Mouse (Mus musculus) midbrain, embryonic 14.5 days (tissue): ENCODE measurements around the gene Zcchc9. TPM values are rescaled to one million over a fixed set of nuclear protein-coding genes. Genes with fewer than 3 reads are reported as not detected.
"Not testable (repeated sequence)": the region's sequence is repeated elsewhere in the genome, so short reads cannot be mapped to it uniquely, and the experiment has no call there.

Experiments
- ATAC-seq: fragments of 200-750 bp; cut with Nextera tagmentation; 2 replicates; pipeline ENCODE4 v1.8.0; 2017; ENCODE audit warnings: moderate number of reproducible peaks, moderate library complexity; ENCODE audit not compliant: low FRiP score, low TSS enrichment
- DNase-seq: peaks from one replicate; pipeline ENCODE4 v3.0.0-alpha.2; 2015
- H3K27ac ChIP-seq: fragments of 300-500 bp; sonication (generic); replicated peaks from 2 replicates; pipeline ENCODE4 v1.5.1; 2014; ENCODE audit warnings: mild to moderate bottlenecking, low read depth, low read length, moderate library complexity
- H3K27me3 ChIP-seq: fragments of 300-500 bp; sonication (generic); 2 replicates; pipeline ENCODE4 v1.6.1; 2014; ENCODE audit warnings: low read length, control low read depth, mixed read lengths; ENCODE audit not compliant: control insufficient read depth, insufficient read depth
- H3K36me3 ChIP-seq: fragments of 300-500 bp; sonication (generic); 2 replicates; pipeline ENCODE4 v1.6.1; 2014; ENCODE audit warnings: low read length, control low read depth; ENCODE audit not compliant: control insufficient read depth, insufficient read depth
- H3K4me1 ChIP-seq: fragments of 300-500 bp; sonication (generic); 2 replicates; pipeline ENCODE4 v1.6.1; 2014; ENCODE audit warnings: mild to moderate bottlenecking, antibody characterized with exemption, low read length, control low read depth; ENCODE audit not compliant: control insufficient read depth, insufficient read depth
- H3K4me2 ChIP-seq: fragments of 300-500 bp; sonication (generic); 2 replicates; pipeline ENCODE4 v1.6.1; 2014; ENCODE audit warnings: mild to moderate bottlenecking, low read length, moderate library complexity
- H3K4me3 ChIP-seq: fragments of 300-500 bp; sonication (generic); replicated peaks from 2 replicates; pipeline ENCODE4 v1.5.1; 2014; ENCODE audit warnings: low read depth, low read length
- H3K9ac ChIP-seq: fragments of 300-500 bp; sonication (generic); replicated peaks from 2 replicates; pipeline ENCODE4 v1.6.1; 2014; ENCODE audit warnings: mild to moderate bottlenecking, low read length, moderate library complexity
- H3K9me3 ChIP-seq: fragments of 300-500 bp; sonication (generic); 2 replicates; pipeline ENCODE4 v1.6.1; 2016; ENCODE audit warnings: low read length, control low read depth, mixed read lengths; ENCODE audit not compliant: control insufficient read depth
- WGBS: fragments of 180-500 bp; shearing (Covaris S2); extraction: QIAGEN DNeasy Blood & Tissue Kit; methylation state at CpG from one replicate; pipeline ENCODE4 v1.1.7; 2014; 5-methylcytosine and 5-hydroxymethylcytosine counted together
- polyA plus RNA-seq: library from polyadenylated mRNA; unstranded; fragments of >200 nt; fragmentation: Nextera tagmentation; extraction: Ambion mirVana; gene quantifications from 2 replicates; pipeline ENCODE4 v1.2.1, GENCODE M21; 2014

Zcchc9 gene
- polyA plus RNA-seq, 1 experiment from 2014 or later: 14.7 TPM

DNA sequence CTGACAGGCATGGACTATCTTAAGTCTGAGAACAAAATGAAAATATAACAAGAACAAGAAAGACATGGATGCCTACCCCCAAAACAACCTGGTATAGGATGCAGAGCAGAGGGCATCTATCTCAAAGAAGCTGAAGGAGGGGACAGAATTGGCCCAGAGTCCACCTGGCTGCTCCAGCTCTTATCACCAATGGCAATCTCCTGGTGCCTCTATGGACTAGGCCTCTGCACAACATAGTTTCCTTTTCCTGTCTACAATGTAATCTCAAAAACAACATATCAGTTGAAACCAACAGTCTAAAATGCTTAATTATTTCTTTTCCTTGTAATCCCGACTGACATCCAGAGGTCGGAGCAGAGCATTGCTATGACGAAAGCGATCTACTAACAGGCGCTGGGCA lies 29.4 kb downstream of the Zcchc9 start:
- 97% methylated on average over 5 of the region's 5 CpGs for WGBS

DNA sequence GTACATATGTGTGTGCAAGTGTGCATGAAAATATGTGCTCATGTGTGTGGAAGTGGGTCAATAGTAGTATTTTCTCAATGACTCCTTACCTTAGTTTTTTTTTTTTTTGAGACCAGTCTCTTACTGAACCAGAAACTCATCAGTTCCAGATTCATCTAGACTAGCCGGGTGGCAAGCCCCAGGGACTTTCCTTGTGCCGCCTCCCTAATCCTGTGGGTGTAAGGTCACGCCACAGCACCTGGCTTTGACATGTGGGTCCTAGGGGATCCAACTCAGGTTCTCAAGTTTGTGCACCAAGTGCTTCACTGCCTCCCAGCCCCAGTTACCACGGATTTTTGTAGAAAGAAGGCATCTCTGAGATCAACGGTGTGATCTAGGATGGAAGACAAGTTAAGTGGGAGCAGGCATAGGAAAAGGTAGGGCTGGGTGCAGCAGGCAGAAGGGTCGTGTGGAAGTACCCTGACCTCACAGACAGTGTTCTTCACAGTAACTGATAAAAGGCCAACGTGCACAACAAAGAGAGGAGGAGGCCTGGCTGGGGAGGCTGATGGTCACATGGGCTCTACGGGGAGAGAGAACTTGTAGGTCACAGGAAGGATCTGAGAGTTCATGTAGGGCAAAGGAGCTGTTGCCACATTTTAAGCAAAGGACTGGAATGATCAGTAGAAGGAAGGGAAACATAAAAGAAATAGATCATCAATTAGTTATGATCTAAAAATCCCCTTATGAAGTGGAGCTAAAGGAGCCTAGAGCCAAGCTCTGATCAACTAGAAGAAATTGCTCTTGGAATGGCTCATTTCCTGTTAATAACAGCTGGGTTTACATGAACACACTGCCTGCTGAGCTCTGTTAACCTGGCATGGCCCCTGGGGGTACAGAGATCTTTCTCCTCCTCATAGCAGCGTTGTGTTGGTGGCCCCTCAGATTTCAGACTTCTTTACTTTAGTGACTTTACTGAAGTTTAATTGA lies 38.5 kb downstream of the Zcchc9 start:
- Histone ChIP-seq H3K4me1 (no peaks in the 10 kb centered on the region), H3K4me3 (no peak overlapping the region), H3K27ac (no peak overlapping the region), H3K36me3 (no peaks in the 10 kb centered on the region), H3K4me2 (no peak overlapping the region), H3K9ac (no peak overlapping the region), H3K9me3 (no peaks in the 10 kb centered on the region), H3K27me3 (no peaks in the 10 kb centered on the region)
- DNase-seq (no peak), ATAC-seq (no peak)
- 79% methylated on average over 9 of the region's 9 CpGs for WGBS

More for the DNA sequence above, 29.4 kb downstream of the Zcchc9 start:
- Histone ChIP-seq H3K4me1 (no peaks in the 10 kb centered on the region), H3K27ac (no peak overlapping the region), H3K4me3 (no peak overlapping the region), H3K9me3 (no peaks in the 10 kb centered on the region), H3K4me2 (no peak overlapping the region), H3K9ac (no peak overlapping the region), H3K27me3 (no peaks in the 10 kb centered on the region), H3K36me3 (no peaks in the 10 kb centered on the region)
- ATAC-seq: no peak
- no peak for DNase-seq

DNA sequence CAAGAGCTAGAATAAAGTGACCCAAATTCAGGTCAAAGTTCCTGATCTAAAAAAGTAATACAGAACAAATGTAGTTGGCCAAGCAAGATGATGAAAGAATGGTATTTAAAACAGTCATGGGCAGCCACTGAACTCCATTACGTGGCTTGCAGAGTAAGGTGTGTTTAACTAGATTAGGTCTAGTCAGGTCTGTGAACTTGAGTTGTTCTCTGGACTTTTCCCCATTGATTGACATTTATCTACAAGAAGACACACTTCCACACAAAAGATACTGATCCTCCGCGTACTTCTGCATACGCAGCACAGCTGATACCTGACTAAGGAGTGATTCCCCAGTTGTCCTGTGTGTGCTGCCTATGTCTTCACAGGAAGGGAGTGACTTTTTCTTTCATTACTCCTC lies 41.9 kb downstream of the Zcchc9 start:
- no peak for DNase-seq
- ATAC-seq: no peak
- H3K9ac ChIP-seq: no peak overlapping the region
- no peaks in the 10 kb centered on the region for H3K4me1 ChIP-seq
- H3K27me3 ChIP-seq: no peaks in the 10 kb centered on the region
- H3K36me3 ChIP-seq: no peaks in the 10 kb centered on the region
- 92% methylated on average over 4 of the region's 4 CpGs for WGBS
- no peaks in the 10 kb centered on the region for H3K9me3 ChIP-seq
- H3K4me3 ChIP-seq: no peak overlapping the region
- H3K27ac ChIP-seq: no peak overlapping the region
- no peak overlapping the region for H3K4me2 ChIP-seq

DNA sequence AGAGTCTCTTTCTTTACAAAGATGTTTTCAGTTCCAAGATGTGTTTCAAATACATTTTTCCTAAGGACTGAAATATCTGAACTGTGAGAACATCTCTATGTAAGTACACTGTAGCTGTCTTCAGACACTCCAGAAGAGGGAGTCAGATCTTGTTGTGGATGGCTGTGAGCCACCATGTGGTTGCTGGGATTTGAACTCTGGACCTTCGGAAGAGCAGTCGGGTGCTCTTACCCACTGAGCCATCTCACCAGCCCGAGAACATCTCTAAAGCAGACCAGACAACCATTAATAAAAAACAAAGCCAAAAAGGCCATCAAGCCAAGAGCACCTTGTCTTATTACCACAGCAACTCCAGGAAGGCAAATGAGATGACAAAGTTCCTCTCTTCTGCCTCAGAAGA lies 43.9 kb downstream of the Zcchc9 start:
- not testable (repeated sequence) for H3K9ac ChIP-seq, H3K27me3 ChIP-seq, ATAC-seq, DNase-seq, H3K4me1 ChIP-seq, H3K4me2 ChIP-seq, H3K9me3 ChIP-seq, H3K27ac ChIP-seq, H3K36me3 ChIP-seq, H3K4me3 ChIP-seq
- 91% methylated on average over 3 of the region's 3 CpGs for WGBS

DNA sequence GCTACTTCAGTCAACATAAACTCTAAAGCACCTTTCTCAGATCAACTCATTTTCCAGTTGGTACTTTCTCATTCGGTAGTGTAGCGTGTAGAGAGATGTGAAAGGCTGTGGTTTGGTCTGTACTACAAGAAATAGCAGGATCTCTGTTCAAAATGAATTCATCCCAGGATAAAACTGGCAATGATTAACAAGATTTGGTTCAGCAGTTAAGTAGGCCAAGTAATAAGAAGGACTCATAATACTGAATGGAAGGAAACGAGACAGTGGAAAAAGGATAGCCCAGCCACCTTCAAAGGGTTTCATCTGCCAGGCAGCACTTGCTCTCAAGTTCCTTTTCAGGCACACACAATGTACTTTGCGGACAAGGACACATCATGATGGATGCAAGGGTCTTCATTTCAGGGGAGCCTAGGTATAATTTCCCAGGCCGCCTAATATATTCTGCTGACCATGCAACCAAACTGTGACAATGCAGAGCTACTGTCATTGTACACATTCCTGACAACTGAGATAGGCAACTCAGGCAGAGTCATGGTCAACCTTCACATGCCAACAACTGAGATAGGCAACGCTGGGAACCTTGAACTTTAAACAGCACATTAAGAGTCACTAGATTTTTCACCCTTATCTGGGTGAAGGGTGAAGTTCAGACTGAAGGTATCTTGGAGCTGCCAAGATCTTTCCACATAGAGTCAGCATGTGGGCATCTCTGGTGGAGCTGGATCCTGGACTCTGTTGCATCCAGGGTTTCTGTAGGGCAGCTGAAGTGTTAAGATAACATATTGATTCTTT lies 45.7 kb downstream of the Zcchc9 start:
- Histone ChIP-seq H3K4me3 (no peak overlapping the region), H3K27ac (no peak overlapping the region), H3K9ac (no peak overlapping the region), H3K9me3 (no peaks in the 10 kb centered on the region), H3K27me3 (no peaks in the 10 kb centered on the region), H3K36me3 (no peaks in the 10 kb centered on the region), H3K4me1 (no peaks in the 10 kb centered on the region), H3K4me2 (no peak overlapping the region)
- ATAC-seq: no peak
- 95% methylated on average over 6 of the region's 6 CpGs for WGBS
- no peak for DNase-seq

DNA sequence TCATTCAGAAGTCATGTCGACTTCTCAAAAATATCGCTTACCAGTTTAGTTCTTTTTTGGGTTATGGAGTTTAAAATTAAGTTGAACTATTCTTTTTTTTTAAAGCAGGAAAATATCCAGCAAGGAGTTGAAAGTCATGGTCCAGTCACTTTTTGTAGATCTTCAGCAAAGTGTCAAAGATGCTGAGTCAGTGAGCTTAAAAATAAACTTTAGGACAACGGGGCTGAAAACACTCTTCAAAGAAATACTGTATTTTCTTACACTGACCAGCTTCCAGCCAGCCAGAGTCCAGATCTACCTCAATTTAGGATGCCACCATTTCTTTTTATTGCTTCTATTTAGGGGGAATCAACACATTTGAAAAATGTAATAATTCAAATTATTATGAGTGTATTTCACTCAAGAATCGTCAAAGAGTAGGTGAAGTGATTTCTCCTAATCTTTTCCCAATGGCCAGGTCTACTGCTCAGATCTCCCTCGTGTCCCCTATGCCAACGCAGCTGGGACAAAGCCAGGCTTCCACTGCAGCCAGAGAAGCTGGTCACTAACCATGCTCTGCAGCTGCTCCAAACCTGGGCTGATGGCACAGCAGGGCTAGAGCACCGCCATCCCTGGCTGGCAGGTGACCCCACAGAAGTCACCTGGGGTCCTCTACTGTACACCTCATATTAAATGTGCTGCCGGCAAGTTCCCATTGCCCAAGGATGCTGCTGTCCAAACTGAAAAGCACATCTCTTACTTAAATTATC lies 47.0 kb downstream of the Zcchc9 start:
- Histone ChIP-seq H3K4me3 (no peak overlapping the region), H3K27ac (no peak overlapping the region), H3K36me3 (no peaks in the 10 kb centered on the region), H3K4me1 (no peaks in the 10 kb centered on the region), H3K4me2 (no peak overlapping the region), H3K27me3 (no peaks in the 10 kb centered on the region), H3K9me3 (no peaks in the 10 kb centered on the region), H3K9ac (no peak overlapping the region)
- WGBS: 92% methylated on average over 8 of the region's 8 CpGs
- DNase-seq (no peak), ATAC-seq (no peak)

DNA sequence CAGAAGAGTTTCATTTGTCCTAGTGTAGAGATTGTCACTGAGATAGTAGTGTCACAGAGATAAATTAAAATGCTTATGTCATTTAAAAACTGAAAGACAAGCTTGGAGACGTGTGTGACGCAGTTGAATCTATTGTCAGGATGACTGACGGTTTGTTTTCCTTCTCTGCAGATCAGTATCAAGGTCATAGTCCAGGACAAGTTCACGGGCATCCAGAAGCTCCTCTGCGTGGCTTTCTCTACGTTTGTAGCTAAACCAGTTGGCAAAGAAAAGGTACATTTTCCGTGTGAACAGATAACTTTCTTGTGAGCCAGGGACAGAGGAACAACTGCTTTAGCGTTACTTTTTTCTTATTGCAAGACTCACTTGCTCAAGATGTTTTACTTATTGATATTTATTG lies 47.7 kb downstream of the Zcchc9 start:
- WGBS: 77% methylated on average over 8 of the region's 8 CpGs
- DNase-seq: no peak

DNA sequence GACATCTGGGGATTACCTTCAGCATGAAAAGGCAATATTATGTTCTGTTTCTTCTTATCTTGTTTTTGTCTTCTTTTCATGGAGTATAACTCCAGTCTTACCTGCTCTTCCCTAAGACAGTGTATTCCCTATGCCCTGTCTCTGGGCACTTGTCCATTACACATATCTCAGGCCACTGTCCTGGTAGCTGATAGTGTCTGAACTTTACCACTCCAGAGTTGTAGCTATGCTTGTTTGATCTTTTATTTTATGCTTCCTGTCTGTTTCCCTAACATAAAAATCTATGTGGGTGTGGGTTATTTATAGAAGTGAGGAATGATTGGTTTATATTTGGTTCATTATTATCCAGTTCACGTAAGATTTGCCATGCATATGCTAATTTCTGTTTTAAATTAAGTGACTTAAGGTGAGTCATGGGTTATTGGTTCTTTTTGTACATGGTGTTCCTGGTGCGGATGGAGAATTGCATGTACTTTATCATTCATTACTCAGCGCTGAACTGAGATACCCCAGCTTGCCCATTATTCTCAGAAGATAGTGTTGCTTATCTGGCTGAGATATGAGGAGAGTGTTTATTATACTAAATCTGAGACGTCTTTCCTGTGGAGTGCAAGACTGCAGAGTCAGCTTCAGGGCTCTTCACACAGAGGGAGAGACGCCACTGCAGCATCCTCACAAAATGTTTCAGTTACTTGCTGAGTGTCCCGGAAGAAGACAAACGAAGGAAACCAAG lies 49.0 kb downstream of the Zcchc9 start:
- WGBS: 86% methylated on average over 7 of the region's 7 CpGs
- H3K9ac ChIP-seq: no peak overlapping the region
- no peaks in the 10 kb centered on the region for H3K36me3 ChIP-seq
- H3K27me3 ChIP-seq: no peaks in the 10 kb centered on the region
- no peaks in the 10 kb centered on the region for H3K4me1 ChIP-seq
- no peak for DNase-seq
- no peak overlapping the region for H3K27ac ChIP-seq
- H3K9me3 ChIP-seq: no peaks in the 10 kb centered on the region
- no peak for ATAC-seq
- no peak overlapping the region for H3K4me2 ChIP-seq
- H3K4me3 ChIP-seq: no peak overlapping the region

More for the DNA sequence above, 47.7 kb downstream of the Zcchc9 start:
- ATAC-seq: no peak
- Histone ChIP-seq H3K9me3 (no peaks in the 10 kb centered on the region), H3K4me3 (no peak overlapping the region), H3K4me1 (no peaks in the 10 kb centered on the region), H3K4me2 (no peak overlapping the region), H3K27ac (no peak overlapping the region), H3K9ac (no peak overlapping the region), H3K36me3 (no peaks in the 10 kb centered on the region), H3K27me3 (no peaks in the 10 kb centered on the region)
